Mouse (Mus musculus) CD4-positive helper T cell, adult 2 months (primary cell): ENCODE results near the gene Hlx.

Experiments used
- DNase-seq: peaks from one replicate; pipeline ENCODE4 v3.0.0-alpha.2; 2012; ENCODE audit warnings: low read depth, missing footprints, low spot score

Gene Hlx

GRCm38 (mm10) chr1:184732556-184733049 is at the start of gene Hlx:
Gene Hlx (minus strand): TSS chr1:184732619.
- DNase-seq, result peak; percentile 64

DNA sequence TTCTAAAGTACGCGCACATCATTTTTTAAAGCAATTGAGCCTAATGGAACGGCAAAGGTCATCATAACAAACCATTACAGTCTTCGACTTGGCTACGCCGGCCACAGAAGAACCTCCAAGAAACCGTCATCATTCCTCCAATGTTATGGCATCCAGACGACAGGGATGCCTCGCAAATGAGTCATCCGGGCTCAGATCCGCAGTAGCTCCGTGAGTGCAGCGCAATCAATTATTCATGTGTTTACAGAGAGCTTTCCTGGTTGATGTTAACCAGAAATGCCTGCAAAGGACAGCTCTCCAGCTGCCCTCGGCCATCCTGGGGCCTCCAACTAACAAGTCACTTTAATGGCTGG is 49.7 kb upstream of the Hlx start:
- no peak for DNase-seq

- DNase-seq, result no peak
These were observed 49.1 kb upstream of the Hlx start for GRCm38 (mm10) chr1:184781286-184782160.

DNA sequence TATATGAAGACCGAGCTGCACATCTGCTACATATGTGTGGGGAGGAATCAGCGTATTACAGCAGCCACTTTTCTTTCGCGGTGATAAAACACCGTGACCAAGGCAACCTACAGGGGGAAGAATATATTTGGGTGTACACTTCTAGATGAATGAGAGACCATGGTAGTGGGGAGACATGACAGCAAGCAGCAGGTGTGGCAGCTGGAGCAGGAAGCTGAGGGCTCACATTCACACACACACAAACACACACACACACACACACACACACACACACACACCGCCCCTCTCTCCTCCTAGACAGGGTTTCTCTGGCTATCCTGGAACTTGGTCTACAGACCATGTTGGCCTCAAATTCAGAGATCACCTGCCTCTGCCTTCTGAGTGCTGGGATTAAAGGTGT is 45.7 kb upstream of the Hlx start:
- no peak for DNase-seq

DNA sequence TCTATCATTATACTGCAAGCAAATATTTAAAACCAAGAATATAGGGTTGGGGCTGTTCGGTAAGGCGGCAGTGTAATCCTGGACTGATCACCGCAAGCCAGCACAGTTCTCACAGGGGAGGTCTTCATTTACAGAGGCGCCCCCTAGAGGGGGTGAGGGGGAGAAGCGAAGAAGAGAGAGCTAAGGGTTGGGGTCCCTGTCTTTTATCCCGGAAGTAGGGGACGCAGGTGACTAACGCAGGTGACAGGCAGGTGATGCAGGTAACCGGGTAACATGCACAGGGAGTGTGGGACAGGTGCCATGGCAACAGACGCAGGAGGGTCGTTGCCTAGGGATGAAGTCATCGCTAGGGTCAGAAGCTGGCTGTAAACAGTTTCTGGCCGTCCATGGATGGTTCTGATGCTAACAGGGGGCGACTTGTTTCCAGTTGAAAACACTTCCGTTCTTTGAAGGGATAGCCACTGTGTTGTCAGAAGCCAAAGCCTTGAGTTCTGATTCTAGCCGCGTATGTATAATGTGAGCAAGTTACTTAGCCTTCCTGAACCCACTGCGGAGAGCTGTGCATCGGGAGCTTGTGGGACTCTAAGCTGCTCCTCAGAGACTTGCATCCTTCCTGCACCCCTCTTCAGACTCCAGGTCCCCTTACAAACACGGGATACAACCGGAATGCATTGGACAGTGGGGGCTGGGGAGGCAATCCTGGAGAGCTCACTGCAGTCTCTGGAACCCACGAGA is 44.8 kb upstream of the Hlx start:
- no peak for DNase-seq

GRCm38 (mm10) chr1:184775289-184775688 is 42.9 kb upstream of the Hlx start:
- no peak for DNase-seq

- no peak for DNase-seq
These were observed 39.5 kb upstream of the Hlx start for GRCm38 (mm10) chr1:184771891-184772249.

- peak; percentile 49 for DNase-seq
These were observed 38.9 kb upstream of the Hlx start for GRCm38 (mm10) chr1:184771202-184771890.

DNA sequence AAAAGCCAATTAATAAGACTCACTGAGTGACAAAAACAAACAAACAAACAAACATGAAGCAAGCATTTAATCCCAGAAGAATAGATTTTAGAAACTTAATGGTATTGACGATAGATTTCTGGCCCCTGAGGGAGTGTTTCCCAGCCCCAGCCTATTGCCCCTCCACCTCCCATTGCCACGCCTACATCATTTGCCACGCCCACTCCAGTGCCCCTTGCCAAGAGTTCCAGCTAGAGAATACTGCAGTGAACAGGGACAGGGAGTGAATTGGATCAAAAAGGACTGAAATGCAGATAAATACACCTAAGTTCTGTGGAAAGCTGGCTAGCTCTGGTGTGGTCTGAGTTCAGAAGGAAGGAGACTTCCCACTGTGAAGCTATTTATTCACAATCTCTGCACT is 31.4 kb upstream of the Hlx start:
- DNase-seq, result no peak

DNA sequence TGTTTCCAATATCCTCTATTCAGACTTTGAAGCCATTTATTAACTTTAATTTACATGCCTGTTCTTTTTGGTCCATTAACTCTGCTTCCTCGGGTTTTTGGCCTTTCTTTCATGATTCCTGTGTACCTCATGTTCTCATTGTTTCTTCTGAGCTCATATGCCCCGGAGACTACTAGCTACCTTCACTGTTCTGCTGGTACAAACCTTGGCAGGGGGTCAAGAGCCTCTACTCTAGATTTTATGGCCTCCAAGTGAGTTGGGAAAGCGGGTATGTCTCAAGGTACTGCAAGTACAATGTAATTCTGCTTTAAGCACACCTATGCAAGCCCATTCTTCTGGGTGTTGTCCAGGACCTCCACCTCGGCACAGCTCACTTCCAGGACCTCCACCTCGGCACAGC is 30.5 kb upstream of the Hlx start:
- DNase-seq, result no peak

GRCm38 (mm10) chr1:184761988-184762387 is 29.6 kb upstream of the Hlx start:
- no peak for DNase-seq

GRCm38 (mm10) chr1:184752671-184753070 is 20.3 kb upstream of the Hlx start:
- DNase-seq, result no peak

GRCm38 (mm10) chr1:184750114-184750664 is 17.8 kb upstream of the Hlx start:
- no peak for DNase-seq

DNA sequence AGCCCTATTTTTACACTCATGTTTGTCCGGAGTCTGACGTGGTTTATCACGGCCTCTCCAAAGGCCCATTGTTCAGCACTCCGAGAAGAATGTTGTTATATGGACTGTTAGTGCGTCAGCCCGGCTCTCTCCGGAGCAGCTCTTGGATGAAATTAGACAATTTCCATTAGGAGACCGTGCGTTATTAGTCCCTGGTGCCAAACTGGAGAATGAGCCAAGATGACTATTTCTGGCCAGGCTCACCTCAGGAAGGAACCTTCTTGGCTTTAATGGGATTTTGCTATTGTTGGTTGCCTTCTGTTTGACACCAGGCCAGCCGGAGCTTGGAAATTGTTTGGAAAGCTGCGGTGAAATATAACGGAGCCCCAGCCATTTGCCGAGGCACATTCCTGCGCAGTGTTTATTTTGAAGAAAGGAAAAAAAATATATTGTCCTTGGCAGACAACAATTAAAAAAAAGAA is 16.3 kb upstream of the Hlx start:
- DNase-seq, result no peak

DNA sequence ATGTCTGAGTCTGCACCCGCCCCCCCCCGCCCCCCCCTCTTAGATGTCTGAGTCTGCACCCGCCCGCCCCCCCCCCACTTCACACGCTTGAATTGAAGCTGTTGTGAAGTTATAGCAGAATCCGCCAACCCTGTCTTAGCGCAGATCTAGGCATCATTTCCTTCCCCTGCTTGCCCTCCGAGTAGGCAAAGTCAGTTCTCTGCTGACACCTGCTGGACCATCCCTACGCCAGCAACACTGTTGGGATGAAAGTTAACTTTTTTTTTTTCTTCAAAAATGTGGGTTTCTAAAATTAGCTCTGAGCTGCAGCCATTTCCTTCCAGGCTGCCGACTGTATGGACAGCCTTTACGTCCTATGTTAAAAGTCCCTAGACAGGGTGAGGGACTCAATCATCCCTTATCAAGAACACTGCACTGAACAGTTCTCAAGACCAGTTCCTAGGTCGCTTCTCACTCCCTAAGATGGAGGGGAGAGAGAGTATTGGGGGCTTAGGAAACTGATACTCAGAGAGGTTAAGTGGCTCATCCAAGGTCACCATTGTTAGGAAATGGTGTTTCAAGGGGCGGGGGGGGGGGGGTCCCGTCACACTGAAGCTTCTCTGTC is 5.6 kb upstream of the Hlx start:
- DNase-seq, result peak; percentile 47

DNA sequence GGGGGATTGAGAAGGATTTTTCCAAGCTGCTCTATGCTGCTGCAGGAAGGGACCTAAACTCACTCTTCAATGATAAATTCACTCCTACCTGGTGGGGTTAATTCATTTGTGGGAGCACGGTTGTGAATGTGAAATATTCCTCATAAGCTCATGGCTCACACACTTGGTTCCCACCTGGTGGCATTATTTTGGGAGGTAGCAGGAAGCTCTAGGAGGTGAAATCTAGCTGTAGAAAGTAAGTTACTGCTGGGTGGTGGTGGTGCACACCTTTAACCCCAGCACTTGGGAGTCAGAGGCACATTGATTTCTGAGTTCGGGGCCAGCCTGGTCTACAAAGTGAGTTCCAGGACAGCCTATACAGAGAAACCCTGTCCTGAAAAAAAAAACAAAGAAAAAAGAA is 4.8 kb upstream of the Hlx start:
- no peak for DNase-seq

DNA sequence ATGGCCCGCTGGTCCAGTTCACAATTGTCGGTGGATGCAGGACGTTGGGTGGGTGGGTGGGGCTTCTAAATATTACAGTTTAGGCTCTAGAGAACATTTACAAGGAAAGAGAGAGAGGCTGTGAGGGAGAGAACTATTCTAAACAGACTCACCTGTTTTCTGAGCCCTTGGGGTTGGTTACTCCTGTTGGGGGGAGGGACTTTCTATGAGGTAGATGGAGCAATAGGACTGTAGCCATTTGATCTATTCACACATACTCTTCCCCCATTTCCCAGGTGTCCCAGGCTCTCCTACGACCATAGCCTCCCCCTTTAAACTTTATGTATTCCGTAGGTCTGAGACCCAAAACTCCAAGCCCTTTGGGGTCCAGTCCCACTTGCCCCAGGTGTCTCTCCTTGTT is 3.8 kb upstream of the Hlx start:
- DNase-seq, result no peak

DNA sequence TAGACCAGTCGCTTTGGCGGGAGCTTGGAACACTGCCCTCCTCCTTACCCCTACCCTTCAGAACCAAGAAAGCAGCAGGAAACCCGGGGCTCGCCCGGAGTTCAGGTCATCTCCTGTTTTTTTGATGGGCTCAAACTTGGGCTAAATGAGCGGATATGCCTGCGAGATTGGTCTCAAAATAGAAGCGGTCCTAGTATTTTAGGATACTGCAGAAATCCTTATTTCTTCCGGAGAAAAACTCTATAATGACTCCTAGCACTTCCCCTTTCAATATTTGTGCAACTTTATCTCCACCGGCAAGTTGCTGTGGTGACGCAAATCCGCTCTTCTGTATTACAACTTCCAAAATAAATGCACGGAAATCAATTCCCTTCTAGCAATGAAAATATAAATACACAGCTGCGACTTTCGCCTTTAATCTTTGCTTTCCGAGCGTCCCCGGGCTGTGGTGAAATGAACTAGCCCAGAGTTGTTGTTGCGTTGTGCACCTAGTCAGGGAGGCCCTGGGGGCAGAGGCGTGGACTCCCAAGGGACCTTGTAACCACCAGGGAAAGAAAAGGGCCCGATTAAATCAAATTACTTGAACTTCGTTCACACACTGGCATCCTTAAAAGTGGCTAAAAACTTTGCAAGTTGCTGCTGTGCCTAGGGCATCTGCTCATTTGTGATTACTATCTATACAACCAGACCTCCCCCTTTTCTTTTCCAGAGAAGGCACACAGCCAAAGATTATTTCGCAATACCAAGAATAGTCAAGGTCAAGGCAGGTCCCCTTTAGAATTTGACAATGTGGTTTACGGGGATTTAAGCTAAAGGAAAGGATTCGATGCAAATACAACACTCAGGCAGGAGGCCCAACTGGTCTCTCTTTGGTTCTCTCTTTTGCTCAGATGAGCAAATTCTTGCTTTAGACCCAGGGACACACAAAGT is 2.8 kb upstream of the Hlx start:
- no peak for DNase-seq

- DNase-seq, result peak; percentile 26
These were observed 1.8 kb upstream of the Hlx start for GRCm38 (mm10) chr1:184734067-184734830.
